Mouse (Mus musculus): ENCODE measurements around the gene Gimd1.

The Gimd1 gene

GRCm38 (mm10) chr3:132629601-132630239 lies at the start of gene Gimd1:
Gene Gimd1 (plus strand): TSS chr3:132629820.
- DNase-seq (ENCODE audit: low read depth, low spot score) = no peak

- DNase-seq (ENCODE audit: low read depth, low spot score) = no peak
These were observed 48.4 kb upstream of the Gimd1 start for GRCm38 (mm10) chr3:132581198-132581597.

DNA sequence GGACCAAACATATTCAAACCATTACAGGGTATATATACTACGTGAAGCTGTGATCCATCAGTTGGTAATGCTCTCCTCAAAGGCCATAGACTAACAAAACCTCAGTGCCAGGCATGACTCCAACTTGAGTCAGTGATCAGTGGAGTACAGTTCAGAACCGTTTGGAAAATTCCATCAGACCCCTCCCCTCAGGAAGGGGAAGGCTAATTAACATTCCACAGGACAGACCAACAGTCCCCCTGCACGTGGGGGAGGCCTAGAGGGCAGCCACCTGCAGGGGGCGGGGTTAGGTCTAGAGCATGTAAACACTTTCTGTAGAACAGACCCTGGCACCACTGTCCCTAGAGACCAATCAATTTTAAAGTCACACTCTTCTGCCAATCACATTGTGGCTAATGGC lies 47.3 kb upstream of the Gimd1 start:
- DNase-seq (ENCODE audit: low read depth, low spot score) = no peak

DNA sequence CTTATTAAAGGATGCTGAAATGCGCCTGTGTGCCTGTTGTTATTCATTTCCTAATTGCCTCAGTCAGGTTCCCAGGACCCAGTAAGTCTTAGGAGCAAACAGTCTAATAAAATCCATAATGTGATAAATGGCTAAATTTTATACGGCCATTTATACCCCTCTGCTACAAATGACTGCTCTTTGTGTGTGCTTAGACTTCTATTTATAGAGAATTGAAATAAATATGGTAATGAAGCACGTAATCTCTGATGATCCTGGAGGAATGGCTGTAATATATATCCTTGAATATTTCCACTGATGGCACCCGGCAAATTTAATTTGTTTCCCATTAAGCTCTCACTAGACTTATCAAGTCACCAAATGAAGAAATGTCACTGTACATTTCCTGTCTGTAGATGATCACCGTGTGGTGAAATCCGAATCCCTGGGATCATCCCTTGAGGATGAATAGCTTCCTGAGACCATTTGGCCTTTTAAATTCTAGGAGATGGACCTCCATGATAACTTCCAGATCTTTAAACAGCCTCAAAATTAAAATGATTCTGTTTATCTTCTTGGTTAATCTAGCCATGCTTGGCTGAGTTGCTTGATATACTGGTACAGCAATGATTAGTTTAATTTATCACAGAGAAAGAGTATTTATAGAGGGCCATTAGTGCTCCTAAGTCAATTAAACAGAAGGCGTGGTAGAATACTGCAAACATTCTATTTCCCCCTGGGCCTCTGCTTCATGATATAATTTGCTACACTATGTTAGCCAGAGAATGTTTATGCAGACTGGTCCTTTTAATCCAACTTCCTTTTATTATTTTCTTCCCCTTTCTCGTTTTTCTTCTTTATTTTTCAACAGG lies 44.3 kb upstream of the Gimd1 start:
- DNase-seq (ENCODE audit: low read depth, low spot score) = no peak

DNA sequence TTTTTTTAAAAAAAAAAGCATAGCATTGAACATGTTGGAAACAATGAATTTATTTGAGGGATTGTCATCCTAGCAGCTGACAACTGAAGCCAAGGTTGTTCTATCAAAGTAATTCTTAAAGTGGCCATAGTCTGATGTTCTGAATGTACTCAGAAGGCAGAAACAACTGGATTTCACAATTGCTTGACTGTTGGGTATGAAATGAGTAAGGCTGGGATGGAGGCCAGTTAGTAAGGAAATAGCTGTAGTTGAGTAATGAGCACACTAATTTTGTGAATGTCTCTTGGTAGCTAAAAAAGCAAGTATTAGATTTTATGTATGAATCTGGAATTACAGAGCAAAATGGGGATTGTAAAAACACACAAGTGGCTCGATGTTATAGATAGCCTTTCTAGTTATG lies 41.5 kb upstream of the Gimd1 start:
- no peak for DNase-seq (ENCODE audit: low read depth, low spot score)

DNA sequence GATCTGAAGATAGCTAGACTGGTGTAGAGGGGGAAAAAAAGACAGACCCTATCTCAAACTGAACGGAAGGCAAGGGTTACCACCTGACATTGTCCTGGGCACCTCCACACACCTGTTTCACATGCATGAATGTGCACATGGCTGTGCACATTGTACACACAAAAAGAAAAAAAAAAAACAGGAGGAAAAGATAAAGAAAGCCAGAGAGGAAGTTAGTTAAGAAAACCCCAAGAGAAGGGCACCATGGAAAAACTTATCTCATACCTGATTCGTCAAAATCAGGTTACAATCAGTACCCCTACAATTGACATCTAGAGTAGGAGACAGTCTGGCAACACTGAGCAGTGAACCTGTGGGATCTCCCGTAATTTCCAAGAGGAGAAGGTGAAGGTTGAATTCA lies 39.6 kb upstream of the Gimd1 start:
- no peak for DNase-seq (ENCODE audit: low read depth, low spot score)

DNA sequence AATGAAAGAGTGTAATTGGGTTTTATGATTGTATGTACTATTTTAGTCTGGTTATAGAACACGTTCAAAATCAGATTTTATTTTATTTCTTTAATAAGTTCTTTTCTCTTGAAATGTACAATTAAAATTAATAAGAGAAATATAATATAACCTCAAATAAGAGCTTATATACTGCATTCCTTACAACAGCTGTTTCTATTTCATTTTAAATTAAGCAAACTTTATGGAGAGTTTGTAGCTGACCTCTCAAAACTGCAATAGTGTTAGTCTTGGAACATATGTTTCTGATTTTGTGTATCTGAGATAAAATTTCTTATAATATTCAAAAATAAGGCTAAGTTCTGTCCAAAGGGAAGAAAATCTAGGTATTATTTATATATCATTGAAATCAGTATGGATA lies 39.0 kb upstream of the Gimd1 start:
- no peak for DNase-seq (ENCODE audit: low read depth, low spot score)

- DNase-seq (ENCODE audit: low read depth, low spot score) = no peak
These were observed 879 bp upstream of the Gimd1 start for GRCm38 (mm10) chr3:132628741-132629140.

- DNase-seq (ENCODE audit: low read depth, low spot score) = no peak
These were observed 3.6 kb downstream of the Gimd1 start for GRCm38 (mm10) chr3:132633261-132633660.

DNA sequence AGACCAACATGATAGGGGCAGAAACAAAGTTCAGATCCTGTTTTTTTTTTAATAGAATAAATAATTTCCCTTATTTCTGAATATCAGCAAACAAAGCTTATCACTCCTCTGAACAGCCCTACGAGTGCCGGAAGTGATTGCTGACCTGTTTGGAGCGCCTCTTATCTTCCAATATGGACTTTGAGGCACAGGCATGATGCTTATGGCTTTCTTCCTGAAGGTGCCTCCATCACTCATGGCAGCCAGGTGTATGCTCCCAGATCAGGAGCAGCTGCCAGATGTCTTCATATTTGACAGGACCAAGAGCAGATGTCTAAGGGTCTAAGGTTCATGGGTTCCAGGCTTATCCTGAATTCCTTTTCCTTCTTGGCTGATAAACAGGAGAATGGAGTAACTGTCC lies 7.5 kb downstream of the Gimd1 start:
- DNase-seq (ENCODE audit: low read depth, low spot score) = no peak

GRCm38 (mm10) chr3:132644071-132644470 lies 14.5 kb downstream of the Gimd1 start:
- DNase-seq (ENCODE audit: low read depth, low spot score) = no peak

- DNase-seq (ENCODE audit: low read depth, low spot score) = no peak
These were observed 17.2 kb downstream of the Gimd1 start for GRCm38 (mm10) chr3:132646814-132647213.

DNA sequence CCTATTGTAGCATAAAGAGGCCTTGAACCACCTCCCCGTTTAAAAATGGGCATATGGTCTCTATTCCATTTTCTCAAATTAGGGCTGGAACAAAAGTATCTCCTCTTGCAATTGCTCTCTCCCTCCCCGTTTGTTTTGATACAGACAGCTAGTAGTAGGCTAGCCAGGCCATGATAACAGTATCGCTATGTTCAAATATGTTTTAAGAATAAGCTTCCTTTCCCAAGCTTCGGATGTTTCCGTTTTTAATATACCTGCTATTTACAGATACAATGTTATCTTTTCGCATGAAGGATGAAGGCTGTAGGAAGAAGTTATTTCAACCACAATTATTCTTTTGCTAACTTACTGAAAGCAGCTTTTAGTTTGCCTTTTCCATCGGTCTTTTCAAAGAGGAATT lies 19.7 kb downstream of the Gimd1 start:
- no peak for DNase-seq (ENCODE audit: low read depth, low spot score)

DNA sequence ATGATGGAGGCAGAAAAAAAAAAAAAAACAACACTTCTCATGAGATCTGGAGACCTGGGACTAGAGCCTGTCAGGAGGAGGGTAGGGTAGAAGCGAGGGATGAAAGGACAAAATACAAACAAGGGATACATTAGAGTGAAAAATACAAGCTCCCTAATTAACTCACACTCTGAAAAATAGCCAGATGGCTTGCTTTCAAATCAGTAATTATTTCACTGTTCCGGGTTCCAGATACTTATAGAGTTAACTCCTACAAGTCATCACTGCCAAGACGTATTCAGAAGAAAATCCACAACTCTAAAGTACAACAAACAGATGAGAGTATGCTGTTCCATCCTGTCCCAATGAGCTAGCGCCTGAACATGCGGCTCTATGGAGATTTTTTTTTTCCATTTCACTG lies 20.6 kb downstream of the Gimd1 start:
- DNase-seq (ENCODE audit: low read depth, low spot score) = no peak

- DNase-seq (ENCODE audit: low read depth, low spot score) = no peak
These were observed 22.2 kb downstream of the Gimd1 start for GRCm38 (mm10) chr3:132651776-132652175.

DNA sequence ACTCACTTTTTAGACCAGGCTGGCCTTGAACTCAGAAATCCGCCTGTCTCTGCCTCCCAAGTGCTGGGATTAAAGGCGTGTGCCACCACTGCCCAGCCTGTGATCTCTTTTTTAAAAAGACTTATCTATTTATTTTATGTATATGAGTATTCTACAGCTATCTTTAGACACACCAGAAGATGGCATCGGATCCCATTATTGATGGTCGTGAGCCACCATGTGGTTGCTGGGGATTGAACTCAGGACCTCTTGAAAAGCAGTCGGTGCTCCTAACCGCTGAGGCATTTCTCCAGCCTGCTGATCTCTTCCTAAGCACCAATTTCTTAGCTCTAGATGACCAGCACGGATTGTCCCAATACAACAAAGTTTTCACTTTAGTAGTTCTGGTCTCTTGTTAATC lies 24.3 kb downstream of the Gimd1 start:
- DNase-seq (ENCODE audit: low read depth, low spot score) = no peak

DNA sequence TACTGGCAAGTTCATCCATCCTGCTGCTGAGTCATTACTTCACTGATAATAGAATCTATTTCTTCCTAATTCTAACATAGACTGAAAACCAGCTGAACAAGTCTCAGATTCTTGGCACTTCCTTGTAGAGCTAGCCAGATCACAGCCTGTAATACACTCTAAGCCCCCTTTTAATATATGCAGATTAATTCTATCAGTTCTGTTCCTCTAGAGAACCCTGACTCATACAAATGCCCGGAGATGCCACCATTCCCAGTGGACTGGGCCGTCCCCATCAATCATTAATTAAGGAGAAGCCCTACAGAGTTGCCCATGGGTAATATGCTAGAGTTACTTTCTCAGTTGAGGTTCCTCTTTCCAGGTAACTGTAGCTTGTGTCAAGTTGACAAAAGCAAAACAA lies 26.3 kb downstream of the Gimd1 start:
- no peak for DNase-seq (ENCODE audit: low read depth, low spot score)

DNA sequence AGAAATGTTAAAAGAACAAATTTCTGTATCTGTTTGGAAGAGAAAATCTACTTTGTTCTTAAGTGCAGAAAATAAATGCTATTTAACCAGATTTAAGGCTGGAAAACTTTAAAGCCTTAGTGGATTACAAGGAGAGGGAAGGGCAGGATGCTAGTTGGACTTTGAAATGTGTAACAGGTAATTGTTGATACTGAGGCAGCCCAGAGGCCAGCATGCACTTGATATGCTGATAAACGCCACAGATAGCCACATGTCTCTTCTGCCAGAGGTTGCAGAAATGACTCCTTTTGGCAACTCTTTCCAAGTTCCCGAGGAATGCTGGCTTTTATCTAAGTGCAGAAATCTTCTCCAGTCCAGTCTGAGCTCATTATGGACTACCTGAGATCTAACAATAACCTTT lies 47.9 kb downstream of the Gimd1 start:
- no peak for DNase-seq (ENCODE audit: low read depth, low spot score)

DNA sequence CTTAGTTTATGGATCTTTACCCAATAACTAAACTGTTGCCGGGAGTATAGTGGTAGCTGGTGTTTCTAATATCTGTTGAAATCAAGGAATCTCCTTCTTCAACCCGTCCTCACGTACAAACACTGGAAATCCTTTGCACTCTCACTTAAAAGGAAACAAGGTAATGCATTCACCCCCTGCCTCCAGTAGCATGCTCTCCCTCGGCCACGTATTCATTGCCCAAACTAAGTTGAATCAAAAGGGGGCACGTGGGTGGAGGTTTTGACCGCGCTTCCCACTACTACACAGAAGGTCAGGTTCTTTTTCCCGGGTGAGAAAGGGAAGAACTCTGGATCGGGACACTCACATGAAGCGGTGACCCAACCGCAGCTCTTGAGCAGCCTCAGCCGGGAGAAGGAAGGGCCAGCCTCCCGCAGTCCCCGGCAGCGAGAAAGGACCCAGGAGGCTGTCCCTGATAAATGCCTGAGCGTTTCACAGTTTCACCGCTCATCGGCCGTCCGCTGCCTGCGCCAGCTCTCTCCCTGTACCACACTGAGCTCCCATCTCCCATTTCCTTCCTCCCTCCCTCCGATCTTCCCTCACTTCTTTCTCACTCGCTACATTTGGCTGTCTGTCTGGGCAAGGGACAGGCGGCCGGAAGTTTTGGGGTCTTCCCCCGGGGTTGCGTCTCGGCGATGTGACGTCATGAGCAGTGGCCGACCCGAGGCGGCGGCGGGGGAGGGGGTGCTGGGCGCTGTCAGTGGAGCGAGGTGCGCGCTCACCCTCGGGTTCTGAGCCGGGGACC lies 54.0 kb downstream of the Gimd1 start, which contains the start of gene Tbck:
Gene Tbck (plus strand): TSS at position 698 of the 784 bp plus-strand sequence.
- DNase-seq (ENCODE audit: low read depth, low spot score) = peak; percentile 88

GRCm38 (mm10) chr3:132684231-132684928 lies 54.8 kb downstream of the Gimd1 start, which contains the start of gene Aimp1:
Gene Aimp1 (minus strand): TSS chr3:132684370.
- no peak for DNase-seq (ENCODE audit: low read depth, low spot score)
